Mouse (Mus musculus) small intestine, adult 2 months (tissue): ENCODE data around the gene Trim39.

ENCODE experiments used
- CTCF ChIP-seq: fragments of 200-500 bp; IDR thresholded peaks from 2 replicates; pipeline ENCODE4 v1.5.1; 2012; ENCODE audit warnings: low read depth, mild to moderate bottlenecking, control low read depth, inconsistent platforms, low read length, moderate library complexity, mixed read lengths; ENCODE audit not compliant: insufficient replicate concordance, insufficient read length; ENCODE audit errors: extremely low read depth
- POLR2A ChIP-seq: fragments of 200-500 bp; IDR thresholded peaks from 2 replicates; pipeline ENCODE4 v1.6.1; 2012; ENCODE audit warnings: low read depth, mild to moderate bottlenecking, control low read depth, inconsistent platforms, low read length, moderate library complexity

- no peak for TF ChIP-seq CTCF
- TF ChIP-seq POLR2A, result no peak
Observed at GRCm38 (mm10) chr17:36248886-36249285, 23.2 kb downstream of the Trim39 start.
